Mouse (Mus musculus): Measurements from ENCODE around the gene Mrtfa.

Mrtfa gene

GRCm38 (mm10) chr15:81104585-81105259 is 85.8 kb downstream of the Mrtfa start:
- no peak for DNase-seq (ENCODE audit: extremely low read depth, low read depth, low spot score)

- DNase-seq (ENCODE audit: extremely low read depth, low read depth, low spot score) = no peak
Measured at GRCm38 (mm10) chr15:81103500-81103899, 87.1 kb downstream of the Mrtfa start.

GRCm38 (mm10) chr15:81102274-81102879 is 88.2 kb downstream of the Mrtfa start:
- no peak for DNase-seq (ENCODE audit: extremely low read depth, low read depth, low spot score)

- DNase-seq (ENCODE audit: extremely low read depth, low read depth, low spot score) = no peak
Measured at GRCm38 (mm10) chr15:81101316-81101715, 89.2 kb downstream of the Mrtfa start.

- DNase-seq (ENCODE audit: extremely low read depth, low read depth, low spot score) = no peak
Measured at GRCm38 (mm10) chr15:81099269-81099668, 91.3 kb downstream of the Mrtfa start.

GRCm38 (mm10) chr15:81098689-81099088 is 91.9 kb downstream of the Mrtfa start:
- DNase-seq (ENCODE audit: extremely low read depth, low read depth, low spot score) = no peak

- DNase-seq (ENCODE audit: extremely low read depth, low read depth, low spot score) = no peak
Measured at GRCm38 (mm10) chr15:81097896-81098295, 92.7 kb downstream of the Mrtfa start.

GRCm38 (mm10) chr15:81097456-81097855 is 93.1 kb downstream of the Mrtfa start:
- DNase-seq (ENCODE audit: extremely low read depth, low read depth, low spot score) = no peak

- DNase-seq (ENCODE audit: extremely low read depth, low read depth, low spot score) = no peak
Measured at GRCm38 (mm10) chr15:81096329-81097055, 94.1 kb downstream of the Mrtfa start.

GRCm38 (mm10) chr15:81093032-81093431 is 97.5 kb downstream of the Mrtfa start:
- no peak for DNase-seq (ENCODE audit: extremely low read depth, low read depth, low spot score)

GRCm38 (mm10) chr15:81091718-81092117 is 98.8 kb downstream of the Mrtfa start:
- no peak for DNase-seq (ENCODE audit: extremely low read depth, low read depth, low spot score)

GRCm38 (mm10) chr15:81087529-81087928 is 103.0 kb downstream of the Mrtfa start:
- no peak for DNase-seq (ENCODE audit: extremely low read depth, low read depth, low spot score)

GRCm38 (mm10) chr15:81086644-81087480 is 103.7 kb downstream of the Mrtfa start:
- DNase-seq (ENCODE audit: extremely low read depth, low read depth, low spot score) = no peak

GRCm38 (mm10) chr15:81083826-81084225 is 106.7 kb downstream of the Mrtfa start:
- no peak for DNase-seq (ENCODE audit: extremely low read depth, low read depth, low spot score)

- DNase-seq (ENCODE audit: extremely low read depth, low read depth, low spot score) = no peak
Measured at GRCm38 (mm10) chr15:81083281-81083680, 107.3 kb downstream of the Mrtfa start.

GRCm38 (mm10) chr15:81081216-81081615 is 109.3 kb downstream of the Mrtfa start:
- DNase-seq (ENCODE audit: extremely low read depth, low read depth, low spot score) = no peak

GRCm38 (mm10) chr15:81080405-81080804 is 110.2 kb downstream of the Mrtfa start:
- DNase-seq (ENCODE audit: extremely low read depth, low read depth, low spot score) = no peak

GRCm38 (mm10) chr15:81079255-81079654 is 111.3 kb downstream of the Mrtfa start:
- no peak for DNase-seq (ENCODE audit: extremely low read depth, low read depth, low spot score)

- DNase-seq (ENCODE audit: extremely low read depth, low read depth, low spot score) = no peak
Measured at GRCm38 (mm10) chr15:81077551-81077950, 113.0 kb downstream of the Mrtfa start.

GRCm38 (mm10) chr15:81074543-81074942 is 116.0 kb downstream of the Mrtfa start:
- DNase-seq (ENCODE audit: extremely low read depth, low read depth, low spot score) = no peak

- no peak for DNase-seq (ENCODE audit: extremely low read depth, low read depth, low spot score)
Measured at GRCm38 (mm10) chr15:81073751-81074150, 116.8 kb downstream of the Mrtfa start.

Measured in fat pad, adult 2 months (tissue).